Mouse (Mus musculus): Measurements from ENCODE around the gene P2rx2.

The P2rx2 gene

GRCm38 (mm10) chr5:110342648-110343284 lies at the start of gene P2rx2:
Gene P2rx2 (minus strand): TSS chr5:110343212.
- DNase-seq = peak; percentile 50

- DNase-seq = no peak
These were observed 49.7 kb upstream of the P2rx2 start for GRCm38 (mm10) chr5:110392727-110393126.

GRCm38 (mm10) chr5:110390631-110391030 lies 47.6 kb upstream of the P2rx2 start:
- peak; percentile 79 for DNase-seq

- DNase-seq = no peak
These were observed 44.3 kb upstream of the P2rx2 start for GRCm38 (mm10) chr5:110387332-110387731.

GRCm38 (mm10) chr5:110386371-110387330 lies 43.6 kb upstream of the P2rx2 start:
- peak; percentile 60 for DNase-seq

- DNase-seq = no peak
These were observed 42.3 kb upstream of the P2rx2 start for GRCm38 (mm10) chr5:110385263-110385662.

GRCm38 (mm10) chr5:110384491-110384890 lies 41.5 kb upstream of the P2rx2 start:
- no peak for DNase-seq

- DNase-seq = no peak
These were observed 36.8 kb upstream of the P2rx2 start for GRCm38 (mm10) chr5:110379823-110380222.

- DNase-seq = no peak
These were observed 36.1 kb upstream of the P2rx2 start for GRCm38 (mm10) chr5:110379086-110379485.

- no peak for DNase-seq
These were observed 35.2 kb upstream of the P2rx2 start for GRCm38 (mm10) chr5:110378181-110378583.

- peak; percentile 56 for DNase-seq
These were observed 33.9 kb upstream of the P2rx2 start for GRCm38 (mm10) chr5:110376802-110377433.

- no peak for DNase-seq
These were observed 21.0 kb upstream of the P2rx2 start for GRCm38 (mm10) chr5:110363822-110364545.

GRCm38 (mm10) chr5:110363179-110363821 lies 20.3 kb upstream of the P2rx2 start:
- DNase-seq = peak; percentile 54

- no peak for DNase-seq
These were observed 19.8 kb upstream of the P2rx2 start for GRCm38 (mm10) chr5:110362813-110363178.

GRCm38 (mm10) chr5:110361465-110361864 lies 18.5 kb upstream of the P2rx2 start:
- DNase-seq = no peak

- DNase-seq = peak; percentile 70
These were observed 14.6 kb upstream of the P2rx2 start for GRCm38 (mm10) chr5:110357531-110358179.

- DNase-seq = peak; percentile 23
These were observed 11.7 kb upstream of the P2rx2 start for GRCm38 (mm10) chr5:110354716-110355115.

GRCm38 (mm10) chr5:110347006-110347405 lies 4.0 kb upstream of the P2rx2 start:
- DNase-seq = no peak

- DNase-seq = no peak
These were observed 2.5 kb upstream of the P2rx2 start for GRCm38 (mm10) chr5:110345553-110345952.

GRCm38 (mm10) chr5:110344524-110344923 lies 1.5 kb upstream of the P2rx2 start, which contains the start of gene Lrcol1:
Gene Lrcol1 (plus strand): TSS chr5:110344730.
- no peak for DNase-seq

- no peak for DNase-seq
These were observed 4.2 kb downstream of the P2rx2 start for GRCm38 (mm10) chr5:110338792-110339191.

GRCm38 (mm10) chr5:110330508-110330907 lies 12.5 kb downstream of the P2rx2 start:
- DNase-seq = peak; percentile 28
